Comparison of ENCODE assay signal across 26 mouse cellular contexts in genomic region chr8:9176974-9177373, GRCm38 (mm10).
"Had no signal": no experiment of that assay in that cellular context is flagged by ENCODE, and none has a peak within 500 bp of the region (broad histone marks: within the 10 kb centered on the region; RNA-seq: fewer than 3 reads in every experiment).

No protein-coding gene starts in this region.

- H3K4me1 ChIP-seq: heart, embryonic 13.5 days; heart, embryonic 15.5 days; hindbrain, embryonic 13.5 days; limb, embryonic 13.5 days; limb, embryonic 15.5 days; liver, embryonic 12.5 days had no signal

- DNase-seq: gastrocnemius, postnatal 14 days; gastrocnemius, postnatal 36 days; heart, adult 18-20 months; heart, postnatal 14 days; heart, postnatal 36 days; kidney, adult 11 months; kidney, adult 2 months; kidney, adult 9 months; kidney, postnatal 14 days; kidney, postnatal 36 days; layer of hippocampus, adult 9-11 months; layer of hippocampus, postnatal 36 days; left cerebral cortex, postnatal 4 days had no signal

- H3K9me3 ChIP-seq: heart, embryonic 13.5 days; heart, embryonic 15.5 days; hindbrain, embryonic 13.5 days; hindbrain, embryonic 15.5 days; kidney, embryonic 15.5 days; limb, embryonic 13.5 days; limb, embryonic 15.5 days; liver, embryonic 12.5 days had no signal

- H3K4me3 ChIP-seq: heart, embryonic 13.5 days; heart, embryonic 15.5 days; hindbrain, embryonic 13.5 days; hindbrain, embryonic 15.5 days; kidney, embryonic 15.5 days; limb, embryonic 13.5 days; limb, embryonic 15.5 days; liver, embryonic 12.5 days had no signal

- H3K27ac ChIP-seq: heart, embryonic 13.5 days; heart, embryonic 15.5 days; hindbrain, embryonic 13.5 days; hindbrain, embryonic 15.5 days; hindbrain, postnatal 0 days; kidney, embryonic 15.5 days; kidney, postnatal 0 days; limb, embryonic 13.5 days; limb, embryonic 15.5 days; liver, embryonic 12.5 days; liver, embryonic 14.5 days had no signal

- H3K9ac ChIP-seq: heart, embryonic 13.5 days; heart, embryonic 15.5 days; hindbrain, embryonic 13.5 days; hindbrain, embryonic 15.5 days; kidney, embryonic 15.5 days; limb, embryonic 13.5 days; limb, embryonic 15.5 days; liver, embryonic 12.5 days; liver, embryonic 14.5 days had no signal

- H3K27me3 ChIP-seq: heart, embryonic 15.5 days; hindbrain, embryonic 15.5 days; liver, embryonic 12.5 days had no signal

- H3K36me3 ChIP-seq: heart, embryonic 13.5 days; heart, embryonic 15.5 days; hindbrain, embryonic 13.5 days; hindbrain, embryonic 15.5 days; kidney, embryonic 15.5 days; limb, embryonic 13.5 days; limb, embryonic 15.5 days; liver, embryonic 12.5 days had no signal

- H3K4me2 ChIP-seq: heart, embryonic 11.5 days; heart, embryonic 13.5 days; heart, embryonic 15.5 days; hindbrain, embryonic 13.5 days; hindbrain, embryonic 15.5 days; kidney, embryonic 15.5 days; limb, embryonic 13.5 days; limb, embryonic 15.5 days; liver, embryonic 12.5 days had no signal

- ATAC-seq: hindbrain, postnatal 0 days; intestine, embryonic 16.5 days; liver, embryonic 12.5 days had no signal
